Mouse (Mus musculus): ENCODE results near the gene Zdhhc13.
A peak's percentile ranks its signal among the peaks of the same experiment; 100 is the strongest.

Gene Zdhhc13

DNA sequence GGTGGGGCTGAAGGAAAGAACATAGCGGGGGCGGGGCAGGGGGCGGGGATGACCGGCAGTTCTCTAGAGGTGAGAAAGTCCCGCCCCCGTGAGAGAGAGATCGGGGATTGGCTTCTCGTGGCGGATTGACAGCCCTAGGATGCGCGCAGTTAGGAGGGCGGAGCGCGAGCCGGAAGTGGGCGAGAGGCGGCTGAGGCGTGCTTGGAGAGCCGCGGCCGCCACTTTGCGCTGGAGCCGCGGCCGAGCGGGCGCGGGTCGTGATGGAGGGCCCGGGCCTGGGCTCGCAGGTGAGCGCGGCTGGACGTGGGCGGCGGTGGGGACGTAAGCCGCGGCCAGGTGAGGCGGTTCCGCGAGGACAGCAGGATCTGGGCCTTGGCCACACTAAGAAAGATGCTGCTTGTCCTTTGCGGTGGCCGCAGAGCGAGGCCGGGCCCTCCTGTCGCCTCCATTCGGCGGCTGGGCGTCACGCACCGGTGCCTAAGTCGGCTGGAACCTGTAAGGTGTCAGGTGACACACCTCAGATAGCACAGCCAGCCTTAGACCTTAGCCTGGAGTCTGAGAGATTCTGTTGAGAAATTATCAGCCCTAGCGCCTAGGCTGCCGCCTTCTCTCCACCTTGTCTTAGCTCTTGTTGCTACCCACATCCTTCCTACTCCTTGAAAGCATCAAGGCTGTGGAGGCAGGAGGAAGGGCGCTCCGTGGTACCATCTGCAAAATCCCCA is at the start of gene Zdhhc13:
Gene Zdhhc13, plus strand, starts transcription at position 153 of the 722 bp plus-strand sequence.
- peak; percentile 93 for DNase-seq

DNA sequence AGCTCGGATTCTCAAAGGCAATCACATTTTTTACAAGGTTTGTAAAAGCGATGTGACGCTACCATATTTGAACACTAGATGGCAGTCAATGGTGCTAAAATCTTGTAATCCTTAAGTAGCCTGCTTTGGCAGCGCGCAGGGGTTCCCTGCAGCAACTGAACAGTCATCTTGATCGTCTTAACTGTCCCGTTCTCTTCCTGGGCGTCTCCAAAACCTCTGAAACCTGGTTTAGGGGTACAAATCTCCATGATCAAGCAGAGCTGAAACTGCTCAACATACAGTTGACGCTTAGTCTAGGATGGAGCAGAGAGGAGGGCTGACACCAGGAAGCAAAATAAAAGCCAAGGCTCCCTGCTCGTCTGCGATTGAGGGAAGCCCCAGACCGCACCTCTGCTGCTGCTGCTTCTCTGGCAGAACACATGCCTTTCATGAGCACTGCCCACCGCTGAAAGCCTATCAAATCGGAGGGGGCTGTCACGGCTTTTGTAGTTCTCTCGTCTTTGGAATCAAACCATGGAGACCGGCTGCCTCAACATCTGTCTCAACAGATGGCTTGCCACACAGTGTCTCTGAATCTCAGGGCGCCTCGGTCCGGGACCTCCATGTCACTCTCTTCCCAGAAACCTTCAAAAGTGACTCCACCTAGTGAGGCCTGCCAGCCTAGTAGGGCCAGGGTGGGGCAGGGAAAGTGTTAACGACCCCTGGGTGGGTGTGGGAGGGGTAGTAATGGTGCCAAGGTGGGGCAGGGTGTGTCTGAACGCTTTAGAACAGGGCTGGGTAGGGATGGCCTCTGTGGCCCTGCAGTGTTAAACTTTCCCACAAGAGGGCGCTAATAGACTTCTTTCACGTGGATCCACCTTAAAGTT is 39.3 kb upstream of the Zdhhc13 start:
- peak; percentile 80 for DNase-seq

GRCm38 (mm10) chr7:48750164-48750809 is 38.5 kb upstream of the Zdhhc13 start:
- DNase-seq, result peak; percentile 27

- DNase-seq, result no peak
Observed at GRCm38 (mm10) chr7:48751222-48751621, 37.6 kb upstream of the Zdhhc13 start.

DNA sequence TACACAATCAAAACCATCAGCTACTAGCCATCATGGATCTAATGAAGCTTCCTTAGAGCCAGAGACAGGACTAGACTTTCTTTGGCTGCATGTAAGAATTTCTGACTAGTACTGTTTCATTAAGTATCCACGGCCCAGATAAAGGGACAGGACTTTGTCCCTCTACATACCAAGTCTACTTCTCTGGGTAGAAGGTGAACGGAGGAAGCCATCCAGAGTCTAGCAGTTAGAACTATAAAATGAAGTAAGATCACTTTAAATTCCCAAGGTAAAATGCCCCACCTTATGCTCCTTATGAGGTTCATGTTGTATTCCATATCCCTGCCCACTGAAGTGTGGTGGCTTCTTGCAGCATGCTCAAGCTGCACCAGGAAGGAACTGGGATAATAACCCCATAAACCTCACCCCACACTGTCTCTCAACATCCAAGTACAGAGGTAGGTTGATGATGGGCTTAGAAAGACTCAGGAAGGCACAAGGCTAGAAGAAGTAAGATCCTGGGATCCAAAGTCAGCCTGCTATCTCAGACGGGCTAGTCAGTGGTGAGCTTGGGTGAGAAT is 34.3 kb upstream of the Zdhhc13 start:
- DNase-seq, result no peak

- no peak for DNase-seq
Observed at GRCm38 (mm10) chr7:48755825-48756224, 33.0 kb upstream of the Zdhhc13 start.

GRCm38 (mm10) chr7:48756306-48756931 is 32.4 kb upstream of the Zdhhc13 start:
- no peak for DNase-seq

- no peak for DNase-seq
Observed at GRCm38 (mm10) chr7:48758083-48758482, 30.7 kb upstream of the Zdhhc13 start.

- no peak for DNase-seq
Observed at GRCm38 (mm10) chr7:48760789-48761188, 28.0 kb upstream of the Zdhhc13 start.

GRCm38 (mm10) chr7:48762289-48762688 is 26.5 kb upstream of the Zdhhc13 start:
- no peak for DNase-seq

GRCm38 (mm10) chr7:48762721-48763120 is 26.1 kb upstream of the Zdhhc13 start:
- DNase-seq, result no peak

GRCm38 (mm10) chr7:48765959-48766358 is 22.8 kb upstream of the Zdhhc13 start:
- DNase-seq, result no peak

GRCm38 (mm10) chr7:48769721-48770120 is 19.1 kb upstream of the Zdhhc13 start:
- no peak for DNase-seq

- no peak for DNase-seq
Observed at GRCm38 (mm10) chr7:48772060-48772734, 16.6 kb upstream of the Zdhhc13 start.

DNA sequence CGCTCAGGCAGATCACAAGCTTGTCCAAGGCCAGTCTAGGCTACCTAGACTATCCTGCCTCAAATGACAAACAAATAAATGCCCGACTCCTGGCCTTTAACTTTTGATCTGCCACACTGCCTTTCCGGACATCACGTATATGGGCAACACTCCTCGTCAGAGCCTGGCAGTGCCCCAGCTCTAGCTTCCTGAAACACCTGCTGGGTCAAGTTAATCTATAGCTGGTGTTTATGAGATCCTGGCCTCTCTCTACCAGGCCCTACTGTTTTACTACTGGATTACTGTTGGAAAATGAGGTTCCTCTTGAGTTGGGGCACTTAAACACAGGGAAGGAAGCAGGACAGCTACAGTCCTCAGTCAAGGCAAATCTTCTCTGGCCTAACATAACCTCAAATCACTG is 15.5 kb upstream of the Zdhhc13 start:
- DNase-seq, result no peak

DNA sequence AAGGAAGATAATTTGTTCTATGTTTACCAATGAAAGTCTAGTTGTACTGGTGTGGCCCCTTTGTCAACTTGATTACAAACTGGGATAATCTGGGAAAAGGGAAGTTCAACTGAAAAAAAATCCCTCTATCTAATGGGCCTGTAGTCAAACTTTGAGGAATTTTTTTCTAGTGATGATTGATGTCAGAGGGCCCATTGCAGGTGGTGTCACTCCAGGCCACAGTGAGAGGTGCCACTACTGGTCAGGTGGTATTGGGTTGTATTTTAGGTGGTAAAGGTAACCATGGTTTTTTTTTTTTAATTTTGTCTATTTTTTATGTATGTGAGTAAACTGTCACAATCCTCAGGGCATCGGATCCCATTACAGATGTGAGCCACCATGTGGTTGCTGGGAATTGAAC is 14.2 kb upstream of the Zdhhc13 start:
- no peak for DNase-seq

GRCm38 (mm10) chr7:48775436-48775835 is 13.4 kb upstream of the Zdhhc13 start:
- no peak for DNase-seq

- DNase-seq, result no peak
Observed at GRCm38 (mm10) chr7:48777721-48778504, 10.9 kb upstream of the Zdhhc13 start.

DNA sequence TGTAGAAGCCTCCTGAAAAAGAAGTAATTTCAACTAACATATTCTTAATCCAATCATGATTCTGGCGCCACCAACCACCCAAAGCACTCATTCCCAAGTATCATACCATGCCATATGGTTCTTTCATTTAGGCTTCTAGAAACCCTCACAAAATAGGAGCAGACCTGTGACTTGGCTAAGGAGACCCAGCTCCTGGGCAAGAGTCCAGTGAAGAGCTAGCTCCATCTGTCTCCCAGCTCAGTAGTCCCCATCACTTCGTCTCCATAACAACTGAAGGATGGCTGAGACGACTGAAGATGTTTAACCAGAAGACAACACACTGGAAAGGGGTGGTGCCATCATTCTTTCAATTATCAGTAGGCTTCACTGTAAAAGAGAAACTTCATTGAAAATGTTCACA is 9.7 kb upstream of the Zdhhc13 start:
- DNase-seq, result no peak

DNA sequence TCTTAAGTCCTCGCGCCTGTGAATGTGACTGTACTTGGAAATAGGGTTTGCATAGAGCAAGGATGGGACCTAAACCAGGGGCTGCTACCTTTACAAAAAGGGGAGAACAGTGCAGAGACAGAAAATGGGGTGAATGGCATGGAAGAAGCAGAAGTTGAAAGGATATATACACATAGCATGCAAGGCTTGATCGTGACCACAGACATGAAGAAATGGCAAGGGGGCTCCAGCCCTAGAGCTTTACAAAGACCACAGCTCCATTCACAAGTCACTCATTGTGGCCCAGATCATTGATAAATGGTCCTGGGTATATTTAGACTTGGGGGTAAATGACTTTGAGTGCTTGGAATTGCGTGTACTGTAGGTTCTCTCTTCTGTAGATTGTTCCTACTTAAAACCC is 6.4 kb upstream of the Zdhhc13 start:
- DNase-seq, result no peak

- no peak for DNase-seq
Observed at GRCm38 (mm10) chr7:48784773-48785523, 3.9 kb upstream of the Zdhhc13 start.
